Mouse (Mus musculus): ENCODE results near the gene Ubl7. TPM values are rescaled to one million over a fixed set of nuclear protein-coding genes. Genes with fewer than 3 reads are reported as not detected.

The Ubl7 gene
- 144 and 166 TPM in 2 replicates for polyA plus RNA-seq (2014; fragmentation: Nextera tagmentation; extraction: Ambion mirVana)

- peak within 1 kb of the TSS; percentile 66 for H3K9ac ChIP-seq (ENCODE audit: low read length)
- ATAC-seq (peak; percentile 99), DNase-seq (ENCODE audit: low spot score) (peak; percentile 94)
- peaks cover 10% of the 10 kb centered on the region for H3K36me3 ChIP-seq (ENCODE audit: control insufficient read depth, insufficient read depth, low read length)
- H3K27ac ChIP-seq (ENCODE audit: low read depth, low read length), result peak within 1 kb of the TSS; percentile 49; the same call in 1 of the 2 replicates
- peak within 1 kb of the TSS; percentile 83 for H3K4me2 ChIP-seq (ENCODE audit: low read length)
- H3K9me3 ChIP-seq (replicated peaks; ENCODE audit: control insufficient read depth, low read length), result no peaks in the 10 kb centered on the region
- H3K4me1 ChIP-seq (ENCODE audit: control insufficient read depth, insufficient read depth, low read length), result peaks cover 8% of the 10 kb centered on the region
- H3K27me3 ChIP-seq (replicated peaks; ENCODE audit: control insufficient read depth, insufficient read depth, low read length), result no peaks in the 10 kb centered on the region
- WGBS, result under 1% methylated on average over 47 of the region's 47 CpGs
- H3K4me3 ChIP-seq (ENCODE audit: low read depth, low read length), result peak within 1 kb of the TSS; percentile 61
Measured at GRCm38 (mm10) chr9:57910254-57911160, at the start of gene Ubl7. Ubl7 (plus strand) TSS chr9:57910979.

GRCm38 (mm10) chr9:57861951-57862471, 48.8 kb upstream of the Ubl7 start:
- H3K4me2 ChIP-seq (ENCODE audit: low read length), result peak overlapping the region; percentile 29
- peak overlapping the region; percentile 52 for H3K27ac ChIP-seq (ENCODE audit: low read depth, low read length)
- peak; percentile 96 for ATAC-seq

GRCm38 (mm10) chr9:57864336-57864735, 46.4 kb upstream of the Ubl7 start:
- H3K4me2 ChIP-seq (ENCODE audit: low read length), result no peak overlapping the region
- no peak overlapping the region for H3K27ac ChIP-seq (ENCODE audit: low read depth, low read length)
- no peaks in the 10 kb centered on the region for H3K27me3 ChIP-seq (replicated peaks; ENCODE audit: control insufficient read depth, insufficient read depth, low read length)
- no peaks in the 10 kb centered on the region for H3K9me3 ChIP-seq (replicated peaks; ENCODE audit: control insufficient read depth, low read length)
- H3K36me3 ChIP-seq (ENCODE audit: control insufficient read depth, insufficient read depth, low read length), result no peaks in the 10 kb centered on the region
- no peak overlapping the region for H3K4me3 ChIP-seq (ENCODE audit: low read depth, low read length)
- no peak for DNase-seq (ENCODE audit: low spot score)
- no peak for ATAC-seq
- H3K9ac ChIP-seq (ENCODE audit: low read length), result no peak overlapping the region
- peaks cover 5% of the 10 kb centered on the region; the same call in 1 of the 2 replicates for H3K4me1 ChIP-seq (ENCODE audit: control insufficient read depth, insufficient read depth, low read length)

More at GRCm38 (mm10) chr9:57861951-57862471, 48.8 kb upstream of the Ubl7 start:
- H3K4me1 ChIP-seq (ENCODE audit: control insufficient read depth, insufficient read depth, low read length), result peaks cover 5% of the 10 kb centered on the region; the same call in 1 of the 2 replicates
- no peaks in the 10 kb centered on the region for H3K27me3 ChIP-seq (replicated peaks; ENCODE audit: control insufficient read depth, insufficient read depth, low read length)
- H3K9ac ChIP-seq (ENCODE audit: low read length), result no peak overlapping the region
- no peaks in the 10 kb centered on the region for H3K9me3 ChIP-seq (replicated peaks; ENCODE audit: control insufficient read depth, low read length)
- H3K36me3 ChIP-seq (ENCODE audit: control insufficient read depth, insufficient read depth, low read length), result no peaks in the 10 kb centered on the region
- no peak overlapping the region for H3K4me3 ChIP-seq (ENCODE audit: low read depth, low read length)
- 3% methylated on average over 9 of the region's 9 CpGs for WGBS
- peak; percentile 97 for DNase-seq (ENCODE audit: low spot score)

- H3K4me3 ChIP-seq (ENCODE audit: low read depth, low read length), result no peak overlapping the region
- no peak for ATAC-seq
- H3K9ac ChIP-seq (ENCODE audit: low read length), result no peak overlapping the region
- H3K27ac ChIP-seq (ENCODE audit: low read depth, low read length), result no peak overlapping the region
- no peak for DNase-seq (ENCODE audit: low spot score)
- H3K9me3 ChIP-seq (replicated peaks; ENCODE audit: control insufficient read depth, low read length), result no peaks in the 10 kb centered on the region
- H3K4me1 ChIP-seq (ENCODE audit: control insufficient read depth, insufficient read depth, low read length), result peaks cover 2% of the 10 kb centered on the region; the same call in 1 of the 2 replicates
- 86% methylated on average over 7 of the region's 7 CpGs for WGBS
- H3K27me3 ChIP-seq (replicated peaks; ENCODE audit: control insufficient read depth, insufficient read depth, low read length), result no peaks in the 10 kb centered on the region
- no peak overlapping the region for H3K4me2 ChIP-seq (ENCODE audit: low read length)
- no peaks in the 10 kb centered on the region for H3K36me3 ChIP-seq (ENCODE audit: control insufficient read depth, insufficient read depth, low read length)
Measured at GRCm38 (mm10) chr9:57866530-57866929, 44.2 kb upstream of the Ubl7 start.

- Histone ChIP-seq H3K27ac (ENCODE audit: low read depth, low read length) (no peak overlapping the region), H3K36me3 (ENCODE audit: control insufficient read depth, insufficient read depth, low read length) (no peaks in the 10 kb centered on the region), H3K4me2 (ENCODE audit: low read length) (no peak overlapping the region)
Measured at GRCm38 (mm10) chr9:57867236-57867635, 43.5 kb upstream of the Ubl7 start.

GRCm38 (mm10) chr9:57867880-57868279, 42.9 kb upstream of the Ubl7 start:
- no peaks in the 10 kb centered on the region for H3K9me3 ChIP-seq (replicated peaks; ENCODE audit: control insufficient read depth, low read length)
- no peak for DNase-seq (ENCODE audit: low spot score)
- no peaks in the 10 kb centered on the region for H3K27me3 ChIP-seq (replicated peaks; ENCODE audit: control insufficient read depth, insufficient read depth, low read length)
- no peak overlapping the region for H3K9ac ChIP-seq (ENCODE audit: low read length)
- H3K4me1 ChIP-seq (ENCODE audit: control insufficient read depth, insufficient read depth, low read length), result no peaks in the 10 kb centered on the region
- H3K27ac ChIP-seq (ENCODE audit: low read depth, low read length), result no peak overlapping the region
- WGBS, result 83% methylated on average over 5 of the region's 5 CpGs
- H3K4me2 ChIP-seq (ENCODE audit: low read length), result no peak overlapping the region
- no peak overlapping the region for H3K4me3 ChIP-seq (ENCODE audit: low read depth, low read length)
- no peak for ATAC-seq
- no peaks in the 10 kb centered on the region for H3K36me3 ChIP-seq (ENCODE audit: control insufficient read depth, insufficient read depth, low read length)

More at GRCm38 (mm10) chr9:57867236-57867635, 43.5 kb upstream of the Ubl7 start:
- H3K27me3 ChIP-seq (replicated peaks; ENCODE audit: control insufficient read depth, insufficient read depth, low read length), result no peaks in the 10 kb centered on the region
- WGBS, result 79% methylated on average over 4 of the region's 4 CpGs
- no peak overlapping the region for H3K9ac ChIP-seq (ENCODE audit: low read length)
- DNase-seq (ENCODE audit: low spot score) (peak; percentile 14), ATAC-seq (no peak)
- H3K4me3 ChIP-seq (ENCODE audit: low read depth, low read length), result no peak overlapping the region
- H3K4me1 ChIP-seq (ENCODE audit: control insufficient read depth, insufficient read depth, low read length), result no peaks in the 10 kb centered on the region
- H3K9me3 ChIP-seq (replicated peaks; ENCODE audit: control insufficient read depth, low read length), result no peaks in the 10 kb centered on the region

GRCm38 (mm10) chr9:57868767-57869166, 42.0 kb upstream of the Ubl7 start:
- H3K4me3 ChIP-seq (ENCODE audit: low read depth, low read length), result no peak overlapping the region
- no peak overlapping the region for H3K27ac ChIP-seq (ENCODE audit: low read depth, low read length)
- DNase-seq (ENCODE audit: low spot score) (no peak), ATAC-seq (no peak)
- no peaks in the 10 kb centered on the region for H3K4me1 ChIP-seq (ENCODE audit: control insufficient read depth, insufficient read depth, low read length)
- H3K36me3 ChIP-seq (ENCODE audit: control insufficient read depth, insufficient read depth, low read length), result no peaks in the 10 kb centered on the region
- no peak overlapping the region for H3K4me2 ChIP-seq (ENCODE audit: low read length)
- WGBS, result 85% methylated on average over 6 of the region's 6 CpGs
- no peaks in the 10 kb centered on the region for H3K27me3 ChIP-seq (replicated peaks; ENCODE audit: control insufficient read depth, insufficient read depth, low read length)
- H3K9me3 ChIP-seq (replicated peaks; ENCODE audit: control insufficient read depth, low read length), result no peaks in the 10 kb centered on the region
- no peak overlapping the region for H3K9ac ChIP-seq (ENCODE audit: low read length)

GRCm38 (mm10) chr9:57870273-57870816, 40.4 kb upstream of the Ubl7 start:
- H3K4me1 ChIP-seq (ENCODE audit: control insufficient read depth, insufficient read depth, low read length), result no peaks in the 10 kb centered on the region
- H3K4me3 ChIP-seq (ENCODE audit: low read depth, low read length), result no peak overlapping the region
- WGBS, result 50% methylated on average over 2 of the region's 2 CpGs
- H3K36me3 ChIP-seq (ENCODE audit: control insufficient read depth, insufficient read depth, low read length), result no peaks in the 10 kb centered on the region
- no peaks in the 10 kb centered on the region for H3K27me3 ChIP-seq (replicated peaks; ENCODE audit: control insufficient read depth, insufficient read depth, low read length)
- H3K27ac ChIP-seq (ENCODE audit: low read depth, low read length), result no peak overlapping the region
- DNase-seq (ENCODE audit: low spot score), result no peak
- H3K9ac ChIP-seq (ENCODE audit: low read length), result no peak overlapping the region
- ATAC-seq, result no peak
- H3K4me2 ChIP-seq (ENCODE audit: low read length), result no peak overlapping the region
- no peaks in the 10 kb centered on the region for H3K9me3 ChIP-seq (replicated peaks; ENCODE audit: control insufficient read depth, low read length)

Data from forebrain, embryonic 14.5 days (tissue).